Mouse (Mus musculus) gastrocnemius, adult 18-20 months (tissue): Measurements from ENCODE around the gene Ndufc1. TPM values are rescaled to one million over a fixed set of nuclear protein-coding genes. Genes with fewer than 3 reads are reported as not detected.
"Not testable (repeated sequence)": the region's sequence is repeated elsewhere in the genome, so short reads cannot be mapped to it uniquely, and the experiment has no call there.

Source experiments
- DNase-seq: peaks from one replicate; pipeline ENCODE4 v3.0.0; 2021; ENCODE audit warnings: low spot score
- total RNA-seq, 2 experiments: library from RNA; stranded (reverse); gene quantifications; 2 replicates each; pipeline ENCODE4 v1.2.3; 2021

Ndufc1 gene
- total RNA-seq, 2 experiments from 2014 or later: 945 to 1,002 TPM

GRCm38 (mm10) chr3:51396219-51397068 lies 12.3 kb downstream of the Ndufc1 start, which contains the start of gene Mgarp:
Gene Mgarp (minus strand): TSS chr3:51396738.
- peak; percentile 55 for DNase-seq

DNA sequence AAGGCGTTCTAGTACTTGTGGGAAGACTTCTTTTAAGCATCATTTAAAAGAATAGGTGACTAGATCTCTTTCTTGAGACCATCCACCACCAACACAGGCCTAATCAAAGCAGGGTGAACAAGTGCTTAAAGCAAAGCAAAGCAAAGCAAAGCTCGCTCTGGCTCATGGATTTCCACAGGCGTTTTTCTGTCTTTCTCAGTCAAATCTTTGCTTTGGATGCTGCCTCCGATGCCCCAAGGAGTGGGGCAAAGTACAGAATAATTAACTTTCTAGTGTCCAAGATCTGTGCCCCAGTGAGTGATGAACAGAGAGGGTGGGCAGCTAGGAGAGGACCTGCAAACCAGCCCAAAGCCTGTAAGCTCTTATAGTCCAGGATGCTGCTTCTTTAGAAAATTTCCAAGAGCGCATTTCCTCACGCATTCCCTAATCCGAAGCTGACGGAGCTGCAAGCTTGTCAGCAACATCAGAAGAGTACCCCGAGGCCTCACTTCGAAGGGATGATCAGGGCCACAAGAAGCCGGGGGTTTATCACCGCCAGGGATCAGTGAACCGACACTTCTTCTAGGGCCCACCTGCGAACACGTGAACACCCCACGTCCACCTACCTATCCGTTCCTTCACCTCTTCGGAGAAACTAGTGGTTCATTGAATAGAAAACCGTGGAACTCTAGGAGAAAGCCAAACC lies 13.2 kb downstream of the Ndufc1 start:
- DNase-seq: no peak

DNA sequence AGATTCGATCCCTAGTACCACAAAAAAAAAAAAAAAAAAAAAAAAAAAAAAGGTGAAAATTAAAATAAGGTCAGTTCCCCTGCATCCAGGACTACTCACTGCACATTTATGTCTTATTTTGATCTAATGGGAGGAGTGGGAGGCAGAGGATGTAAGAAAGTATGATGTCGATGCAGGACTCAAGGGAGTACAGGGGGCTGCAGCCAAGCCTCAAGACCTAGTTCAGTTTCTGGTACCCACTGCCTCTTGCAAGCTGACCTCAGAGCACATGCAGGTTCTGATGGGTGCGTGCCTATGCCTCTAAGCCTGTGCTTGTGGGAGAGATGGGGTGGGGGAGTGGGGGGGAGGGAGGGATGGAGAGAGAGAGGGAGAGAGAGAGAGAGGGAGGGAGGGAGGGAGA lies 13.9 kb downstream of the Ndufc1 start:
- DNase-seq: no peak

- no peak for DNase-seq
Observed at GRCm38 (mm10) chr3:51393651-51394050, 15.1 kb downstream of the Ndufc1 start.

DNA sequence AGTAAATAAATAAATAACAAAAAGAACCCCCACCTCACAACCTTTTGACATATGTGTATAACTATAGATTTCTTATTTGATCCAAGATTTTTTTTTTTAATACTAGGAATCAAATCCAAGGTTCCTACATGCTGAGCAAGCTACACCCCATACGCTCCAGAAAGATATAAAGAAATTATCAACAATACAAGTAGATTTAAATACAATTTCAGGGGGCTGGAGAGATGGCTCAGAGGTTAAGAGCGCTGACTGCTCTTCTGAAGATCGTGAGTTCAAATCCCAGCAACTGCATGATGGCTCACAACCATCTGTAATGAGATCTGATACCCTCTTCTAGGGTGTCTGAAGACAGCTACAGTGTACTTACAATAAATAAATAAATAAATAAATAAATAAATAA lies 15.8 kb downstream of the Ndufc1 start:
- DNase-seq: not testable (repeated sequence)

DNA sequence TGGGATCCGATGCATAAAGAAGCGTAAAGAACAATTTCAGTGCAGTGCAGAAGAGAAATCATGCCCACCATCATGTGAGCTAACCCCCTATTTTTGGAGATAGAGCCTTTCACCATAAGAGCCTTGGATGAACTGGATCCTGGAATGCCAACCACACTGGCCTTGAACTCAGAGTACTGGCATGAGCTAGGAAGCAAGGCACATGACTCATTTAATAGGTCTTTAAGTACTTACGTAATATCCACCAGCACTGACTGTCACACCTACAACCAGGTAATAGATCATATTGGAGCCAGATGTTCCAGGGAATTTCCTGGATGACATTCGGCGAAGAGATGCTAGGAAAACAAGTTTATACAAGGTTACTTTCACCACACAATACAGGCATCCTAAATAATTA lies 17.2 kb downstream of the Ndufc1 start:
- DNase-seq: no peak

GRCm38 (mm10) chr3:51391095-51391494 lies 17.7 kb downstream of the Ndufc1 start:
- DNase-seq: no peak

GRCm38 (mm10) chr3:51388904-51389303 lies 19.9 kb downstream of the Ndufc1 start:
- DNase-seq: no peak

DNA sequence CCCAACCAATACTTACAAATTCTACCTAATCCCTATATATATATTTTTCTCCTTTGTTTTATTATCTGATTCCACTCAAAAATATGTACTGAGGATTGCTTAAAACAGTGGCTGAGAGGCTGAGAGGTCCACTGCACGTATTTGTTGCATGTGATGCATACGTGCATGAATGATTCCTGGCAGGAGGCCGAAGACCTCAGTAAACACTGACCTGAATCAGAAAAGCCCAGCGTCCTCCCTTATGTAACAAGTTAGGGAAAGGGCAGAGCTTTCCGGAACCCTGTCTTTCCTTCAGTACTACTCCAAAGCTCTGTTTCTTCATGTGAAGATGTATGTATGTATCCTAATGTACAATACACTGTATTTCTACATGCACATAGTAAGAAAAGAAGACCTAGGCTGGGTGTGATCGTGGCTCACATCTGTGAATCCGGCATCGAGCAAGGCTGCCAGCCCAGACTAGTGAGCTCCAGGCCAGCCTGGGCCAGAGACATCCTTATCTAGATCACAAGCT lies 20.9 kb downstream of the Ndufc1 start:
- no peak for DNase-seq

DNA sequence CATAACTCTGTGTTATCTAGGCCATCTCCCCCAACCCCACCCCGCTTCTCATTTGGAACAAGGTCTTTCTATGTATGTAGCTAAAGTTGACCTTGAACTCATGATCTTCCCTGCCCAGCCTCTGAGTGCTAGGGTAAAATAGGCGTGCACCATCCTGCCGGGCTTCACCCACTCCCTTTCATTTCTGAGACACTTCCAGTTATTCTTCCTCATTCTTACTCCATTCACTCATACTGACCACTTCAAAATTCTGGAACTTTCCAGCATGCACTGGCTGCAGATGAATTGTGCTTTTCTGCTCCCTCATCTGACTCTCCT lies 21.7 kb downstream of the Ndufc1 start:
- DNase-seq: no peak

DNA sequence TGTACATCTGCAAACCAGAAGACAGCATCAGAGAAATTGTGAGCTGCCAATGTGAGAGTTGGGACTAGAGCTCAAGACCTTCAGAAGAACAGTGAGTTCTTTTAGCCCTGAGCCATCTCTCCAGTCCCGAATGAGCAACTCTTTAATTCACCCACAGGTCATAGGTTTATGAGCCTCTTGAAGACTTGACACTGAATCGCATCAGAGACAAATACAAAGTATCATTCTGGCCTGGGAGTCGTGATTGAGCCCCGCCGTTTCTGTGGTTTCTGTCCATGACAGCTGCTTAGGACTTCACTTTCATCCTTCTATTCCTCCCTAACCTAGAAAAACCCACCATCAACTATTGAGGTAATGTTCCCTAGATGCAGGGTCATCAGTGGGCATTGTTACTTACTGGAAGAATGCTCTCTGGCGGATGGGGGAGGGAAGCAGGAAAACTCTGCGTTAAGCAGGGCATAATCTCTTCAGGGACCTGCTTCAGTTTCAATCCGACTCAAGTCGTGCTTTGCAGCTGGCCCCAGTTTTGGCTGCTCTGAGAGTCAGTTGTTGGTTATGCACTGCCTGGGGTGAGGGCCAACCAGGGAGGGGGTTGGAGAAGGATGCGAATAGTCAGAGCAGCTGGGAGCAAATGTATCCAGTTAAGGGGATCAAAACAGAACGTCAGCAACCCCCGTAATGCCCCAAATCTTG lies 22.2 kb downstream of the Ndufc1 start:
- DNase-seq: no peak

DNA sequence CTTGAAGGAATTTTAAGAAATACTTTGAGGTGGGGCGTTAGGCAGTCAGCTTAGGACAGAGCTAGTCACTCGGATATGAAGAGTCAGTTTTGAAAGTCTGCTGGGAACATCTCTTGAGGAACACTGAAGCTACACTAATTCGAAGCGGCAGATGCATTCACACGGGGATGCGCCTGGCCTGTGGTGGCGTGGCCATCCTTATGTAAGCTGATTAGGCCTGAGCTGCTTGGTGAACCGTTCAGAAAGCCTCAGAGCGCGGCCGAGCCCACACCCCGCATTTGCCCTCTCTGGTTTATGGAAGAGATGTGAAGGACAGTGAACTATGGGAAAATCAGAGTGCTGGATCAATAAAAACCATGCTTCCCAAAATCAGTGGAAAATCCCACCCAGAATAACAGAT lies 25.4 kb downstream of the Ndufc1 start:
- no peak for DNase-seq

- DNase-seq: no peak
Observed at GRCm38 (mm10) chr3:51380660-51381014, 28.2 kb downstream of the Ndufc1 start.

DNA sequence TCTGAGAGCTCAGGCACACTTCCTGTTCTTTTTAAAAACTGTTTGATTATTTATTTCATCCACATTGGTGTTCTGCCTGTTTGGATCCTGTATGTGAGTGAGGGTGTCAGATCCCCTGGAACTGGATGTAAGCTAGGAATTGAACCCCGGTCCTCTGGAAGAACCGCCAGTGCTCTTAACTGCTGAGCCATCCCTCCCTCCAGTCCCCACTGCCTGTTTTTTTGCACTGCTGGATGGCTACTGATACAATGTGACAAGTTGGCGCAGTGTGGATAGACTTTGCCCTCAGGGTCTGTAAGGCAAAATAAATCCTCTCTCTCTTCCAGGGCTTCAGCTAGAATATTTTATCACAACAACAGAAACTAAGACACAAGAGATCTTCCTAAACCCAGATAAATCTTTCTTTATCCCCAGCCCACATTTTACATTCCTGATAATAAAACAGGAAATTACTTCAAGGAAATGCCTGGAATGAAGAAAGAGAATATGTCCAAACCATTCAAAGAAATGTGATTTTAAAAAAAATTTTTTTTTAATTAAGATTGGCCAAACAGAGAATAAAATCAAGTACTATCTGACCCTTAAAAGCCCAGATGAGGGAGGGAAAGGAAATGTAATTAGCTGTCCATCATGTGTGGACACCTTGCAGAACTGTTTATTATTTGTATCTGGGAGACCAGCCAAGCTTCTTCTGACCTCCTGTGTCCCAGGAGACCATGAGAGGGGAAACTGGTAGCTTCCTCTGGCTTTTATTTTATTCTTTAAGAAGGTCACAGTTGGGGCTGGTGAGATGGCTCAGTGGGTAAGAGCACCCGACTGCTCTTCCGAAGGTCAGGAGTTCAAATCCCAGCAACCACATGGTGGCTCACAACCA lies 28.8 kb downstream of the Ndufc1 start:
- DNase-seq: no peak

DNA sequence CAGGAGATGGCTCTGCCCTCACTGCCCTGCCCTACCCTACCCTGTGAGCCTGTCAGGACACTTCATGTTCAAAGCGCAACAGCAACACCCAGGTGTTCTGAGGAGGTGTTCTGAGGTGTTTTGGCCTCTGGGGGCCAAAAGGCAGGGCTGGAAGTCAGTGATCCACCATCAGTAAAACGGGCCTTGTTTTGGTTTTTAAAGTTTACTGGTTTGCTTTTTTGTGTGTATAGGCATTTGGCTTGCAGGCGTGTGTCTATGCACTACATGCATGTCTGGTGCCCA lies 30.2 kb downstream of the Ndufc1 start:
- no peak for DNase-seq

- peak; percentile 27 for DNase-seq
Observed at GRCm38 (mm10) chr3:51377878-51378664, 30.7 kb downstream of the Ndufc1 start.

DNA sequence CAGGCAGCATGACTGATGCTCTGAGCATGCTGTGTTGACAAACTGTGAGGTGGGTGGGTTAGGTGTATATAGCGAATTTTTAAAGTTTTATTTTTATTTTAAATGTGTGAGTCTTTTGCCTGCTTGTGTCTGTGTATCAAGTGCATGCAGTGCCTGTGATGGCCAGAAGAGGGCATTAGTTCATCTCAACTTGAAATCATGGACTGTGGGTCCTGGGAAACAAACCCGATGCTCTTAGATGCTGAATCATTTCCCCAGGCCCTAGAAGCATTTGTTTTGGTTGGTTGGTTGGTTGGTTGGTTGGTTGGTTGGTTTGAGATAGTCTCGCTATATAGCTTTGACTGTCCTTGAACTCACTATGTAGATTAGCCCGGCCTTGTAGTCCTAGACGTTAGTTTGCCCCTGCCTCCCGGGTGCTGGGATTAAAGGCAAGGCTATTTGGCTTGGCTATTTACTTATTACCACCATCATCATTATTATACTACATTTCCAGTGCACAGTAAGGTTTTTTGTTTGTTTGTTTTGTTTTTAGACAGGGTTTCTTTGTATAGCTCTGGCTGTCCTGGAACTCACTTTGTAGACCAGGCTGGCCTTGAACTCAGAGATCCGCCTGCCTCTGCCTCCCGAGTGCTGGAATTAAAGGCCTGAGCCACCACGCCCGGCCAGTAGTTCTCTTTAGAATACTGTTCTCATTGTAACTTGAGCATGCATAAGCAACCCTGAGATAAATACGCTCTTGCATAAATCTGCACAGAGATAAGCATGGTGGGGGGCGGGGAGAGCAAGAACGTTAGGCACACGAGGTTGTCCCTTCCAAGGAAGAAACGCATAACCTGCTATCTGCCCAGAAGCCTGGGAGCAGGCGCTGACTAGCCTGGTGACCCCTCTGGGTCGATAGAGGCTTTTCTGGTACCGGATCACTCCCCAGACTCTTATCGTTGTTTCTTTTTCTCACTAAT lies 33.2 kb downstream of the Ndufc1 start:
- peak; percentile 49 for DNase-seq

DNA sequence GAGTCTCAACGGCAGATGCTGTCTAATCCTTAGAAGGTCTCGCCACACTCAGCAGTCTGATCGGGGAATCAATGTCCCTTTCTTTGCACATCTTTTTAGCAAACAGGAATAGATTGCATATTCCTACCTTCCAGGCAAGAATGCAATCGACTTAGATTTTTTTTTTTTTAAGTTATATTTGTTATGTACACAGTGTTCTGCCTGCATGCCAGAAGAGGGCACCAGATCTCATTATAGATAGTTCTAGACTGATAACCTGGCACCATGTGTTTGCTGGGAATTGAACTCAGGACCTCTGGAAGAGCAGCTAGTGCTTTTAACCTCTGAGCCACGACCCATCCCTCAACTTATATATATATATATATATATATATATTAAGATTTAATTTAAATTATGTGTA lies 35.2 kb downstream of the Ndufc1 start:
- DNase-seq: no peak

DNA sequence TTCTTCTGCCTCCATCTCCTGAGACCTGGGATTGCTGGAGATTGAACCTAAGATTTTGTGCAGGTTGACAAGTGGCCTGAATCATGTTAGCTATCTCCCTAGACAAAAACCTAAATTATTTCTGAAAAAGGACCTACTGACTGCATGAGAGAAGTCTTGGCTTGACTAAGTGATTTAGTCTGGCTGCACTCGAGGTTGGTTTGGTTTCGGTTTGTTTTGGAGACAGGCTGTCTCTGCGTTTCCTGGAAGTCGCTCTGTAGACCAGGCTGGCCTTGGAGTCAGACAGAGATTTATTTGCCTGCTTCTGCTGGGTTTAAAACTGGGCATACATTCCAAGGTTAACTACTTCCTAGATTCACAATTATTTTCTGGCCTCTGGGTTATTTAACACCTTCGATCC lies 35.9 kb downstream of the Ndufc1 start:
- DNase-seq: no peak

DNA sequence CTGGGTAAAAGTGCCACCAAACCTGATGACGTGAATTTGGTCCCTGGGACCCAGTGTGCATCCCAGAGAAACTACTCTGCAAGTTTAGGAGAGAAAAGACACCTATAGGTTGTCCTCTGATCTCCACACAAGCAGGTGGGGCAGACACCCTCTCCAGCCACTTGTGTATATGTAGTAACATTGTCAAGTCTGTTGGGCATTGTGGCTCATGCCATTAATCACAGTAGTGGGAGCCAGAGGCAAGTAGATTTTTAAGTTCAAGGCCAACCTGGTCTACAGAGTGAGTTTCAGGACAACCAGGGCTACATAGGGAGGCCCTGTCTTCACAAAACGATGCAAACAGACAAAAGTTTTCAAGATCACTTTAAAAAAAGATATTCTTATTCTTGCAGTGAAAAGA lies 37.0 kb downstream of the Ndufc1 start:
- no peak for DNase-seq
